ENCODE assay signal across 9 mouse cellular contexts in the genomic region with DNA sequence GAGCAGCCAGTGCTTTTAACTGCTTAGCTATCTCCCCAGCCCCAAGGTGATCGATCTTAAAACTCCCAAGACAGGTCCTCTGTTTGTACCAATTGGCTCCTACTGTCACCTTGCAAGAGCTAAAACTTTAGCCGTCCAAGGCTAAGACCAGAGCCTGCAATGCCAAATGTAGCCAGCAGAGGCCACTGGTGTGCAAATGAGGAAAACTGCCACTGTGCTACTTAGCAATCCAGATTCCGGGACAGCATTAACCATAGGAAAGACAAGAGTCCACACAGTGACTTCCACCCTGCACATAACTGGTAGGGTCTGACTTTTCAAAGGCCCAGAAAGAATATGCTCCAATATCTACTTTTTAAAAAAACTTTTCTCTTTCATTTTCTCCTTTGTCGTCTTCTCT. TPM values are rescaled to one million over a fixed set of nuclear protein-coding genes. Genes with fewer than 3 reads are reported as not detected.
DNase-seq lines count a peak whose midpoint lies in the region; ATAC-seq and TF ChIP-seq lines count a peak whose summit lies in the region.
"Had no signal": no experiment of that assay in that cellular context is flagged by ENCODE, and none has a peak within 500 bp of the region (broad histone marks: within the 10 kb centered on the region; RNA-seq: fewer than 3 reads in every experiment).

No protein-coding gene starts in this region.

- no peaks in the 10 kb centered on the region for H3K9me3 ChIP-seq in intestine, postnatal 0 days (ENCODE audit: control insufficient read depth)
- H3K9me3 ChIP-seq: stomach, embryonic 15.5 days had no signal

- DNase-seq in cerebellum, postnatal 10 days, result peak; percentile 54 to 56
- no peak for DNase-seq in cerebellum, adult 9-11 months
- peak; percentile 10 for DNase-seq in ovary, postnatal 10 days (ENCODE audit: low spot score)
- DNase-seq in ovary, adult 18-20 months (ENCODE audit: low spot score), result no peak
- peak; percentile 49 for DNase-seq in c-Kit-positive CD71-positive TER-119-positive erythroid progenitor cells, embryonic 14.5 days (ENCODE audit: low spot score)
- DNase-seq in lung, postnatal 4 days, result peak; percentile 24 to 47
- no peak for DNase-seq in frontal cortex, postnatal 25 days (ENCODE audit: low spot score in 2 of 2)

- ATAC-seq in intestine, postnatal 0 days, result no peak

- no peak overlapping the region for H3K4me3 ChIP-seq in intestine, postnatal 0 days (ENCODE audit: low read depth, low read length)
- H3K4me3 ChIP-seq: stomach, embryonic 15.5 days had no signal

- TF ChIP-seq CTCF in intestine, postnatal 0 days (IDR thresholded peaks at IDR 0.05; ENCODE audit: low read depth), result peak; percentile 88

- no peaks in the 10 kb centered on the region for H3K36me3 ChIP-seq in intestine, postnatal 0 days (ENCODE audit: control insufficient read depth, insufficient read depth)
- H3K36me3 ChIP-seq: stomach, embryonic 15.5 days had no signal

- no peaks in the 10 kb centered on the region for H3K27me3 ChIP-seq in intestine, postnatal 0 days (replicated peaks; ENCODE audit: control insufficient read depth, insufficient read depth, low read length)
- H3K27me3 ChIP-seq: stomach, embryonic 15.5 days had no signal

- H3K4me2 ChIP-seq in intestine, postnatal 0 days (replicated peaks; ENCODE audit: low read depth), result no peak overlapping the region
- H3K4me2 ChIP-seq: stomach, embryonic 15.5 days had no signal

- WGBS in intestine, postnatal 0 days, result 52% methylated on average over 4 of the region's 4 CpGs

- H3K9ac ChIP-seq in intestine, postnatal 0 days (ENCODE audit: low read depth, low read length), result no peak overlapping the region
- H3K9ac ChIP-seq: stomach, embryonic 15.5 days had no signal

- H3K4me1 ChIP-seq in intestine, postnatal 0 days (replicated peaks; ENCODE audit: control insufficient read depth, insufficient read depth, low read length), result no peaks in the 10 kb centered on the region
- H3K4me1 ChIP-seq: stomach, embryonic 15.5 days had no signal

- no peak overlapping the region for H3K27ac ChIP-seq in intestine, postnatal 0 days (ENCODE audit: low read depth, low read length)
- H3K27ac ChIP-seq: stomach, embryonic 15.5 days had no signal

RNA-seq across cellular contexts. Expression of a gene that starts 17.4 kb away (rescaled TPM):
- 4.2 and 6.7 TPM in 2 replicates for polyA plus RNA-seq in intestine, postnatal 0 days (2015; fragmentation: Nextera tagmentation; extraction: Ambion mirVana)

Comparison
In these comparisons a context has a peak if more than half of its experiments do, and no peak if none do; other contexts are left out.
1. DNase-seq: peak in cerebellum, postnatal 10 days (2 of 2), ovary, postnatal 10 days (single experiment), c-Kit-positive CD71-positive TER-119-positive erythroid progenitor cells, embryonic 14.5 days (single experiment) and lung, postnatal 4 days (2 of 2); none in cerebellum, adult 9-11 months (single experiment), ovary, adult 18-20 months (single experiment) and frontal cortex, postnatal 25 days (0 of 2).